Mouse (Mus musculus) CH12.LX (cell line): ENCODE results near the gene Anks3. TPM values are rescaled to one million over a fixed set of nuclear protein-coding genes. Genes with fewer than 3 reads are reported as not detected.

Experiments
- DNase-seq: peaks from one replicate; pipeline ENCODE4 v3.0.0-alpha.2; 2013; ENCODE audit errors: extremely low read depth
- H3K27ac ChIP-seq: 2 replicates; pipeline ENCODE4 v1.5.1; 2012; ENCODE audit warnings: low read depth, mild to moderate bottlenecking, control low read depth, moderate library complexity; ENCODE audit not compliant: insufficient read depth
- H3K27me3 ChIP-seq: replicated peaks from 2 replicates; pipeline ENCODE3; 2012; ENCODE audit warnings: inconsistent platforms
- H3K36me3 ChIP-seq, 2 experiments: replicated peaks in 1 of 2; 2 replicates each; pipeline versions ENCODE3 to v1.6.1; 2012; ENCODE audit warnings: inconsistent platforms in 1 of 2, low read length in 1 of 2, mild to moderate bottlenecking in 1 of 2, mixed read lengths in 1 of 2, moderate library complexity in 1 of 2; ENCODE audit not compliant: control insufficient read depth in 1 of 2, insufficient read depth in 1 of 2
- H3K4me1 ChIP-seq, 2 experiments: 2 replicates each; pipeline ENCODE4 v1.6.1; 2012; ENCODE audit warnings: inconsistent platforms in 1 of 2, moderate library complexity in 1 of 2; ENCODE audit not compliant: insufficient read depth in 2 of 2, control insufficient read depth in 1 of 2
- H3K4me2 ChIP-seq: 2 replicates; pipeline ENCODE4 v1.6.1; 2012; ENCODE audit warnings: low read depth, mild to moderate bottlenecking, control low read depth; ENCODE audit not compliant: poor library complexity, insufficient read depth, severe bottlenecking
- H3K4me3 ChIP-seq, 3 experiments: fragments of 150-350 bp in 1 of 3; sonication (generic) in 1 of 3; replicated peaks in 1 of 3; 2 replicates each; pipeline versions ENCODE3 to v1.5.1; 2011 to 2012; ENCODE audit warnings: low read depth in 2 of 3, low read length in 2 of 3, mild to moderate bottlenecking in 2 of 3, moderate library complexity in 2 of 3, control low read depth in 1 of 3, improper control_type of control experiment in 1 of 3, inconsistent platforms in 1 of 3, mixed read lengths in 1 of 3; ENCODE audit not compliant: poor library complexity in 1 of 3
- H3K79me2 ChIP-seq: replicated peaks from 2 replicates; pipeline ENCODE4 v1.6.1; 2012; ENCODE audit warnings: mild to moderate bottlenecking, moderate library complexity; ENCODE audit not compliant: control insufficient read depth, poor library complexity, insufficient read depth, severe bottlenecking; ENCODE audit errors: extremely low read depth
- H3K9ac ChIP-seq: 2 replicates; pipeline ENCODE4 v1.6.1; 2012; ENCODE audit warnings: low read depth, mild to moderate bottlenecking, control low read depth, moderate library complexity; ENCODE audit not compliant: insufficient read depth
- H3K9me3 ChIP-seq: replicated peaks from 2 replicates; pipeline ENCODE3; 2012; ENCODE audit warnings: low read length, inconsistent platforms, mixed read lengths
- CHD1 ChIP-seq: IDR thresholded peaks from 2 replicates; pipeline ENCODE4 v1.6.1; 2012; ENCODE audit warnings: low read depth, low read length, improper control_type of control experiment, inconsistent platforms
- E2F4 ChIP-seq: IDR thresholded peaks from 2 replicates; pipeline ENCODE4 v1.6.1; 2011; ENCODE audit warnings: low read depth, low read length, improper control_type of control experiment; ENCODE audit not compliant: insufficient replicate concordance
- EP300 ChIP-seq: IDR thresholded peaks from 2 replicates; pipeline ENCODE4 v1.6.1; 2011; ENCODE audit warnings: low read length, improper control_type of control experiment
- ETS1 ChIP-seq: conservative IDR thresholded peaks from 2 replicates; pipeline ENCODE4 v1.6.1; 2012; ENCODE audit warnings: low read depth, mild to moderate bottlenecking, inconsistent platforms, low read length, improper control_type of control experiment, moderate library complexity
- JUN ChIP-seq: IDR thresholded peaks from 2 replicates; pipeline ENCODE4 v1.6.1; 2011; ENCODE audit warnings: low read depth, mild to moderate bottlenecking, low read length, improper control_type of control experiment, moderate library complexity; ENCODE audit not compliant: insufficient read depth
- KAT2A ChIP-seq: IDR thresholded peaks from 2 replicates; pipeline ENCODE4 v1.6.1; 2012; ENCODE audit warnings: low read length, improper control_type of control experiment, inconsistent platforms; ENCODE audit not compliant: insufficient replicate concordance
- MAFK ChIP-seq: IDR thresholded peaks from 2 replicates; pipeline ENCODE4 v1.6.1; 2011; ENCODE audit warnings: low read length, improper control_type of control experiment; ENCODE audit not compliant: insufficient replicate concordance
- MAX ChIP-seq: IDR thresholded peaks from 2 replicates; pipeline ENCODE4 v1.6.1; 2011; ENCODE audit warnings: low read length, improper control_type of control experiment
- MEF2A ChIP-seq: IDR thresholded peaks from 2 replicates; pipeline ENCODE4 v1.6.1; 2014; ENCODE audit warnings: low read depth, mild to moderate bottlenecking, inconsistent platforms, low read length, improper control_type of control experiment, borderline replicate concordance
- NRF1 ChIP-seq: IDR thresholded peaks from 2 replicates; pipeline ENCODE4 v1.6.1; 2014; ENCODE audit warnings: low read depth, mild to moderate bottlenecking, inconsistent platforms, low read length, improper control_type of control experiment, moderate library complexity
- PAX5 ChIP-seq: IDR thresholded peaks from 2 replicates; pipeline ENCODE4 v1.6.1; 2012; ENCODE audit warnings: low read length, inconsistent platforms, mixed read lengths
- POLR2AphosphoS2 ChIP-seq: IDR thresholded peaks from 2 replicates; pipeline ENCODE4 v1.6.1; 2011; ENCODE audit warnings: low read depth, low read length, improper control_type of control experiment
- RAD21 ChIP-seq: IDR thresholded peaks from 2 replicates; pipeline ENCODE4 v1.6.1; 2011; ENCODE audit warnings: low read depth, mild to moderate bottlenecking, low read length, improper control_type of control experiment, moderate library complexity
- RCOR1 ChIP-seq: conservative IDR thresholded peaks from 2 replicates; pipeline ENCODE4 v1.6.1; 2012; ENCODE audit warnings: low read depth, mild to moderate bottlenecking, inconsistent platforms, low read length, improper control_type of control experiment
- SMC3 ChIP-seq: IDR thresholded peaks from 2 replicates; pipeline ENCODE4 v1.6.1; 2011; ENCODE audit warnings: low read depth, low read length, improper control_type of control experiment
- USF2 ChIP-seq: conservative IDR thresholded peaks from 2 replicates; pipeline ENCODE4 v1.6.1; 2011; ENCODE audit warnings: low read depth, low read length, improper control_type of control experiment
- ZKSCAN1 ChIP-seq: IDR thresholded peaks from 2 replicates; pipeline ENCODE4 v1.6.1; 2012; ENCODE audit warnings: low read depth, inconsistent platforms, low read length, improper control_type of control experiment, borderline replicate concordance
- dilution Hi-C: fragments of 300-500 bp; cut with MboI; formaldehyde crosslinking; loops from 2 replicates; pipeline ENCODE4 v1.14.3; 2020; ENCODE audit warnings: low sequenced_read_pairs; ENCODE audit not compliant: extremely low pct_unique_long_range_greater_than_20kb, extremely low pct_ligation_motif_present
- in situ Hi-C: fragments of 300-500 bp; cut with MboI; formaldehyde crosslinking; loops from 3 replicates; pipeline ENCODE4 v1.14.3; 2019; ENCODE audit warnings: low sequenced_read_pairs, low pct_ligation_motif_present, low pct_unique_long_range_greater_than_20kb, mixed read lengths
- polyA plus RNA-seq: library from polyadenylated mRNA; unstranded; fragments of >175 nt; gene quantifications from 2 replicates; pipeline ENCODE4 v1.2.1, GENCODE M21; 2012; ENCODE audit warnings: low read depth; ENCODE audit not compliant: insufficient read length
- total RNA-seq, 2 experiments: library from RNA; depleted of rRNA; stranded (reverse); fragments of 300-350 nt in 1 of 2; fragments of >200 nt in 1 of 2; gene quantifications; 2 replicates each; pipeline ENCODE4 v1.2.3; 2012 to 2014

The Anks3 gene
- total and polyA plus RNA-seq, 3 experiments = 17.0 to 34.9 (median 24.4) TPM

GRCm38 (mm10) chr16:4932429-4932828, 31.6 kb downstream of the Anks3 start:
- Histone ChIP-seq H3K36me3 (peaks cover 42 to 87% of the 10 kb centered on the region in 2 experiments), H3K4me2 (no peak overlapping the region), H3K27ac (no peak overlapping the region), H3K9ac (no peak overlapping the region), H3K79me2 (no peaks in the 10 kb centered on the region), H3K9me3 (no peaks in the 10 kb centered on the region), H3K4me3 (no peak overlapping the region), H3K4me1 (peaks cover 0 to 4% of the 10 kb centered on the region in 2 experiments; a peak in 1 of 4 replicates), H3K27me3 (no peaks in the 10 kb centered on the region)
- in situ Hi-C loops = no loop called here
- DNase-seq = no peak
- TF ChIP-seq ETS1 (no peak), MAX (no peak), KAT2A (no peak), POLR2AphosphoS2 (no peak), E2F4 (no peak)
- dilution Hi-C loops = no loop called here

GRCm38 (mm10) chr16:4928474-4928873, 35.5 kb downstream of the Anks3 start:
- Histone ChIP-seq H3K4me2 (no peak overlapping the region), H3K79me2 (no peaks in the 10 kb centered on the region), H3K4me1 (no peaks in the 10 kb centered on the region), H3K27me3 (no peaks in the 10 kb centered on the region), H3K4me3 (no peak overlapping the region), H3K36me3 (peaks cover 44 to 84% of the 10 kb centered on the region in 2 experiments), H3K9ac (no peak overlapping the region), H3K9me3 (no peaks in the 10 kb centered on the region), H3K27ac (no peak overlapping the region)
- no peak for TF ChIP-seq EP300
- TF ChIP-seq ZKSCAN1 = no peak
- no peak for TF ChIP-seq JUN
- no peak for TF ChIP-seq USF2
- TF ChIP-seq MAFK = no peak
- no peak for TF ChIP-seq MEF2A
- TF ChIP-seq RCOR1 = no peak
- TF ChIP-seq PAX5 = no peak
- TF ChIP-seq RAD21 = no peak
- TF ChIP-seq CHD1 = no peak
- no peak for TF ChIP-seq NRF1
- no peak for TF ChIP-seq SMC3
- dilution Hi-C loops = no loop called here
- in situ Hi-C loops = no loop called here
- DNase-seq = no peak
